Mouse (Mus musculus) limb, embryonic 11.5 days (tissue): ENCODE results near the gene Ugt1a1. TPM values are rescaled to one million over a fixed set of nuclear protein-coding genes. Genes with fewer than 3 reads are reported as not detected.

Experiments
- ATAC-seq: fragments of 200-750 bp; cut with Nextera tagmentation; 2 replicates; pipeline ENCODE4 v1.8.0; 2017; ENCODE audit warnings: low read depth; ENCODE audit not compliant: insufficient number of reproducible peaks, low FRiP score, low TSS enrichment
- DNase-seq: peaks from one replicate; pipeline ENCODE4 v3.0.0-alpha.2; 2015; ENCODE audit warnings: low spot score
- H3K27ac ChIP-seq: fragments of 300-500 bp; sonication (generic); replicated peaks from 2 replicates; pipeline ENCODE4 v1.5.1; 2014; ENCODE audit warnings: low read depth, mild to moderate bottlenecking, low read length
- H3K27me3 ChIP-seq: fragments of 300-500 bp; sonication (generic); 2 replicates; pipeline ENCODE4 v1.6.1; 2014; ENCODE audit warnings: mild to moderate bottlenecking, low read length, mixed read lengths; ENCODE audit not compliant: control insufficient read depth, insufficient read depth
- H3K36me3 ChIP-seq: fragments of 300-500 bp; sonication (generic); 2 replicates; pipeline ENCODE4 v1.6.1; 2014; ENCODE audit warnings: mild to moderate bottlenecking, low read length, moderate library complexity, mixed read lengths; ENCODE audit not compliant: control insufficient read depth, insufficient read depth
- H3K4me1 ChIP-seq: fragments of 300-500 bp; sonication (generic); 2 replicates; pipeline ENCODE4 v1.6.1; 2014; ENCODE audit warnings: low read length, mixed read lengths; ENCODE audit not compliant: control insufficient read depth, insufficient read depth
- H3K4me2 ChIP-seq: fragments of 300-500 bp; sonication (generic); 2 replicates; pipeline ENCODE4 v1.6.1; 2014; ENCODE audit warnings: low read depth, mild to moderate bottlenecking, moderate library complexity; ENCODE audit not compliant: severe bottlenecking
- H3K4me3 ChIP-seq: fragments of 300-500 bp; sonication (generic); 2 replicates; pipeline ENCODE4 v1.5.1; 2014; ENCODE audit warnings: low read depth, low read length
- H3K9ac ChIP-seq: fragments of 300-500 bp; sonication (generic); 2 replicates; pipeline ENCODE4 v1.6.1; 2014; ENCODE audit warnings: mild to moderate bottlenecking, low read length
- H3K9me3 ChIP-seq: fragments of 300-500 bp; sonication (generic); 2 replicates; pipeline ENCODE4 v1.6.1; 2016; ENCODE audit warnings: low read length; ENCODE audit not compliant: control insufficient read depth
- WGBS: fragments of 180-500 bp; shearing (Covaris S2); extraction: QIAGEN DNeasy Blood & Tissue Kit; methylation state at CpG from one replicate; pipeline ENCODE4 v1.1.7; 2014; 5-methylcytosine and 5-hydroxymethylcytosine counted together
- polyA plus RNA-seq: library from polyadenylated mRNA; unstranded; fragments of >200 nt; fragmentation: Nextera tagmentation; extraction: Ambion mirVana; gene quantifications from 2 replicates; pipeline ENCODE4 v1.2.1, GENCODE M21; 2014

Gene Ugt1a1
- polyA plus RNA-seq, 1 experiment from 2014 or later: not detected

- H3K4me1 ChIP-seq: no peaks in the 10 kb centered on the region
- H3K27ac ChIP-seq: no peak overlapping the region
- H3K4me3 ChIP-seq: no peak overlapping the region
- H3K9ac ChIP-seq: no peak overlapping the region
- H3K36me3 ChIP-seq: no peaks in the 10 kb centered on the region; the same call in 1 of the 2 replicates
- DNase-seq: no peak
- no peaks in the 10 kb centered on the region for H3K27me3 ChIP-seq
- H3K9me3 ChIP-seq: peaks cover 75% of the 10 kb centered on the region
- H3K4me2 ChIP-seq: no peak overlapping the region
- 71% methylated on average over 7 of the region's 7 CpGs for WGBS
- no peak for ATAC-seq
Measured at GRCm38 (mm10) chr1:88228121-88228520, 16.4 kb downstream of the Ugt1a1 start.

- DNase-seq (no peak), ATAC-seq (no peak)
- WGBS: 83% methylated on average over 3 of the region's 3 CpGs
- Histone ChIP-seq H3K27ac (no peak overlapping the region), H3K9ac (no peak overlapping the region), H3K4me1 (no peaks in the 10 kb centered on the region), H3K9me3 (peaks cover 89% of the 10 kb centered on the region), H3K36me3 (no peaks in the 10 kb centered on the region; the same call in 1 of the 2 replicates), H3K4me2 (no peak overlapping the region), H3K4me3 (no peak overlapping the region), H3K27me3 (no peaks in the 10 kb centered on the region)
Measured at GRCm38 (mm10) chr1:88229566-88229965, 17.8 kb downstream of the Ugt1a1 start.

GRCm38 (mm10) chr1:88229986-88230385 is 18.2 kb downstream of the Ugt1a1 start:
- peaks cover 93% of the 10 kb centered on the region for H3K9me3 ChIP-seq
- no peaks in the 10 kb centered on the region; the same call in 1 of the 2 replicates for H3K36me3 ChIP-seq
- H3K4me2 ChIP-seq: no peak overlapping the region
- WGBS: 88% methylated on average over 5 of the region's 5 CpGs
- H3K4me1 ChIP-seq: no peaks in the 10 kb centered on the region
- no peak overlapping the region for H3K27ac ChIP-seq
- no peaks in the 10 kb centered on the region for H3K27me3 ChIP-seq
- DNase-seq (no peak), ATAC-seq (no peak)
- H3K4me3 ChIP-seq: no peak overlapping the region
- H3K9ac ChIP-seq: no peak overlapping the region

GRCm38 (mm10) chr1:88230421-88230820 is 18.7 kb downstream of the Ugt1a1 start:
- Histone ChIP-seq H3K9me3 (peaks cover 96% of the 10 kb centered on the region), H3K9ac (no peak overlapping the region), H3K4me3 (no peak overlapping the region), H3K27me3 (no peaks in the 10 kb centered on the region), H3K4me1 (no peaks in the 10 kb centered on the region), H3K4me2 (no peak overlapping the region), H3K36me3 (no peaks in the 10 kb centered on the region; the same call in 1 of the 2 replicates), H3K27ac (no peak overlapping the region)
- ATAC-seq (no peak), DNase-seq (no peak)
- 75% methylated on average over 7 of the region's 7 CpGs for WGBS

GRCm38 (mm10) chr1:88230981-88231802 is 19.4 kb downstream of the Ugt1a1 start:
- Histone ChIP-seq H3K4me2 (no peak overlapping the region), H3K4me1 (no peaks in the 10 kb centered on the region), H3K4me3 (no peak overlapping the region), H3K27ac (no peak overlapping the region), H3K36me3 (no peaks in the 10 kb centered on the region; the same call in 1 of the 2 replicates), H3K9ac (no peak overlapping the region), H3K27me3 (no peaks in the 10 kb centered on the region), H3K9me3 (peaks cover 97% of the 10 kb centered on the region)
- no peak for ATAC-seq
- no peak for DNase-seq
- WGBS: 79% methylated on average over 6 of the region's 6 CpGs

GRCm38 (mm10) chr1:88231803-88232499 is 20.2 kb downstream of the Ugt1a1 start:
- peaks cover 95% of the 10 kb centered on the region for H3K9me3 ChIP-seq
- H3K4me2 ChIP-seq: no peak overlapping the region
- no peak overlapping the region for H3K4me3 ChIP-seq
- DNase-seq (no peak), ATAC-seq (no peak)
- no peak overlapping the region for H3K27ac ChIP-seq
- no peak overlapping the region for H3K9ac ChIP-seq
- no peaks in the 10 kb centered on the region for H3K4me1 ChIP-seq
- no peaks in the 10 kb centered on the region for H3K27me3 ChIP-seq
- WGBS: 68% methylated on average over 7 of the region's 7 CpGs
- no peaks in the 10 kb centered on the region; the same call in 1 of the 2 replicates for H3K36me3 ChIP-seq

- no peaks in the 10 kb centered on the region for H3K4me1 ChIP-seq
- 57% methylated on average over 3 of the region's 3 CpGs for WGBS
- peaks cover 95% of the 10 kb centered on the region for H3K9me3 ChIP-seq
- H3K27ac ChIP-seq: no peak overlapping the region
- no peaks in the 10 kb centered on the region for H3K27me3 ChIP-seq
- H3K4me3 ChIP-seq: no peak overlapping the region
- ATAC-seq: no peak
- no peak overlapping the region for H3K4me2 ChIP-seq
- DNase-seq: no peak
- H3K36me3 ChIP-seq: no peaks in the 10 kb centered on the region; the same call in 1 of the 2 replicates
- no peak overlapping the region for H3K9ac ChIP-seq
Measured at GRCm38 (mm10) chr1:88232664-88233380, 21.1 kb downstream of the Ugt1a1 start.
